Comparison of ENCODE assay signal across 9 mouse cellular contexts in genomic region chr11:117860601-117861000, GRCm38 (mm10). TPM values are rescaled to one million over a fixed set of nuclear protein-coding genes. Genes with fewer than 3 reads are reported as not detected.
A peak's percentile ranks its signal among the peaks of the same experiment; 100 is the strongest.
DNase-seq lines count a peak whose midpoint lies in the region; ATAC-seq lines count a peak whose summit lies in the region.
"Had no signal": no experiment of that assay in that cellular context is flagged by ENCODE, and none has a peak within 500 bp of the region (broad histone marks: within the 10 kb centered on the region; RNA-seq: fewer than 3 reads in every experiment).

Gene Tmem235 (plus strand): TSS chr11:117860752.

- H3K4me3 ChIP-seq in kidney, embryonic 15.5 days (replicated peaks) = 0 out of 2 replicates have a peak within 1 kb of the TSS, but pooled peaks have one; percentile 7
- no peak within 1 kb of the TSS for H3K4me3 ChIP-seq in forebrain, embryonic 14.5 days (ENCODE audit: low read depth, low read length)

- ATAC-seq in kidney, embryonic 15.5 days (replicated peaks; ENCODE audit: low FRiP score) = no peak
- ATAC-seq in forebrain, embryonic 14.5 days = no peak
- peak; percentile 17 for ATAC-seq in megakaryocyte progenitor cell, adult 5-6 weeks (replicated peaks; ENCODE audit: poor library complexity)

- H3K4me1 ChIP-seq in kidney, embryonic 15.5 days = peaks cover 27% of the 10 kb centered on the region
- H3K4me1 ChIP-seq in forebrain, embryonic 14.5 days (ENCODE audit: control insufficient read depth, insufficient read depth, low read length) = no peaks in the 10 kb centered on the region

- H3K9me3 ChIP-seq in kidney, embryonic 15.5 days (replicated peaks) = no peaks in the 10 kb centered on the region
- no peaks in the 10 kb centered on the region for H3K9me3 ChIP-seq in forebrain, embryonic 14.5 days (replicated peaks; ENCODE audit: control insufficient read depth, low read length)

- peaks cover 20% of the 10 kb centered on the region for H3K36me3 ChIP-seq in kidney, embryonic 15.5 days
- H3K36me3 ChIP-seq in forebrain, embryonic 14.5 days (ENCODE audit: control insufficient read depth, insufficient read depth, low read length) = peaks cover 20% of the 10 kb centered on the region

- H3K9ac ChIP-seq in kidney, embryonic 15.5 days = no peak within 1 kb of the TSS
- peak within 1 kb of the TSS; percentile 8; the same call in 1 of the 2 replicates for H3K9ac ChIP-seq in forebrain, embryonic 14.5 days (ENCODE audit: low read length)

- H3K27ac ChIP-seq in kidney, embryonic 15.5 days = no peak within 1 kb of the TSS
- H3K27ac ChIP-seq in forebrain, embryonic 14.5 days (ENCODE audit: low read depth, low read length) = no peak within 1 kb of the TSS

- peak within 1 kb of the TSS; percentile 31 for H3K4me2 ChIP-seq in kidney, embryonic 15.5 days
- no peak within 1 kb of the TSS for H3K4me2 ChIP-seq in forebrain, embryonic 14.5 days (ENCODE audit: low read length)

- H3K27me3 ChIP-seq in kidney, embryonic 15.5 days = peaks cover 54% of the 10 kb centered on the region
- peaks cover 16% of the 10 kb centered on the region; the same call in 1 of the 2 replicates for H3K27me3 ChIP-seq in forebrain, embryonic 14.5 days (replicated peaks; ENCODE audit: control insufficient read depth, insufficient read depth, low read length)

- 4% methylated on average over 23 of the region's 23 CpGs for WGBS in kidney, embryonic 15.5 days
- 4% methylated on average over 23 of the region's 23 CpGs for WGBS in forebrain, embryonic 14.5 days

- no peak for DNase-seq in kidney, postnatal 14 days
- DNase-seq in T-cell, adult 2 months (ENCODE audit: low spot score) = peak; percentile 31
- DNase-seq in forebrain, embryonic 14.5 days (ENCODE audit: low spot score) = no peak
- no peak for DNase-seq in left cerebral cortex, adult 8-10 months (ENCODE audit: low spot score in 2 of 2)
- no peak for DNase-seq in layer of hippocampus, adult 8-10 months (ENCODE audit: low spot score in 2 of 2)
- DNase-seq: left cerebral cortex, postnatal 4 days had no signal

RNA-seq across cellular contexts. Expression of gene Tmem235, which starts in this region (rescaled TPM):
- polyA plus RNA-seq in kidney, embryonic 15.5 days (2015; fragmentation: Nextera tagmentation; extraction: Ambion mirVana) = not detected in 2 replicates
- polyA plus RNA-seq in forebrain, embryonic 14.5 days (2014; fragmentation: Nextera tagmentation; extraction: Ambion mirVana) = not detected in 2 replicates
- not detected in 2 replicates for total RNA-seq in megakaryocyte progenitor cell, adult 5-6 weeks (2015)
- not detected in 2 replicates for total RNA-seq in megakaryocyte progenitor cell, adult 5-6 weeks (2017)
- total RNA-seq in left cerebral cortex, adult 8-10 months (2022) = under 1 TPM in 2 of 4 experiments, not detected in 2; 0.21 to 0.37 TPM
- under 1 TPM in 1 of 4 experiments, not detected in 3; 0.24 TPM for total RNA-seq in layer of hippocampus, adult 8-10 months (2022)
- total RNA-seq: left cerebral cortex, postnatal 4 days had no signal
- polyA plus RNA-seq: heart, postnatal 0 days had no signal

Comparison
In these comparisons a context has a peak if more than half of its experiments do, and no peak if none do; other contexts are left out.
1. Peak in ATAC-seq in megakaryocyte progenitor cell, adult 5-6 weeks; RNA of the gene not detected or under 1 TPM.